Mouse (Mus musculus) stomach, postnatal 0 days (tissue): ENCODE data around the gene Dcxr. TPM values are rescaled to one million over a fixed set of nuclear protein-coding genes. Genes with fewer than 3 reads are reported as not detected.

Source experiments
- ATAC-seq: fragments of 200-750 bp; cut with Nextera tagmentation; 2 replicates; pipeline ENCODE4 v1.8.0; 2017; ENCODE audit not compliant: low FRiP score, low TSS enrichment
- DNase-seq: peaks from one replicate; pipeline ENCODE4 v3.0.0-alpha.2; 2016; ENCODE audit warnings: low spot score
- H3K27ac ChIP-seq: fragments of 300-500 bp; sonication (generic); replicated peaks from 2 replicates; pipeline ENCODE4 v1.5.1; 2014; ENCODE audit warnings: mild to moderate bottlenecking, control low read depth
- H3K27me3 ChIP-seq: fragments of 300-500 bp; sonication (generic); 2 replicates; pipeline ENCODE4 v1.6.1; 2014; ENCODE audit warnings: low read length; ENCODE audit not compliant: control insufficient read depth, insufficient read depth
- H3K36me3 ChIP-seq: fragments of 300-500 bp; sonication (generic); 2 replicates; pipeline ENCODE4 v1.6.1; 2014; ENCODE audit warnings: low read length, mixed read lengths; ENCODE audit not compliant: control insufficient read depth, insufficient read depth
- H3K4me1 ChIP-seq: fragments of 300-500 bp; sonication (generic); replicated peaks from 2 replicates; pipeline ENCODE4 v1.6.1; 2014; ENCODE audit warnings: antibody characterized with exemption; ENCODE audit not compliant: control insufficient read depth, insufficient read depth
- H3K4me2 ChIP-seq: fragments of 300-500 bp; sonication (generic); replicated peaks from 2 replicates; pipeline ENCODE4 v1.6.1; 2014; ENCODE audit warnings: low read depth, mild to moderate bottlenecking, control low read depth, moderate library complexity
- H3K4me3 ChIP-seq: fragments of 300-500 bp; sonication (generic); 2 replicates; pipeline ENCODE4 v1.5.1; 2014; ENCODE audit warnings: low read depth, low read length, control low read depth
- H3K9ac ChIP-seq: fragments of 300-500 bp; sonication (generic); 2 replicates; pipeline ENCODE4 v1.6.1; 2014; ENCODE audit warnings: mild to moderate bottlenecking, low read length, control low read depth, mixed read lengths
- H3K9me3 ChIP-seq: fragments of 300-500 bp; sonication (generic); 2 replicates; pipeline ENCODE4 v1.6.1; 2016; ENCODE audit warnings: low read length; ENCODE audit not compliant: control insufficient read depth
- CTCF ChIP-seq: IDR thresholded peaks from 2 replicates; pipeline ENCODE4 v1.5.1; 2016; ENCODE audit warnings: antibody characterized with exemption, low read depth, mild to moderate bottlenecking, moderate library complexity
- EP300 ChIP-seq: optimal IDR thresholded peaks from 2 replicates; pipeline ENCODE3; 2016; ENCODE audit warnings: antibody characterized with exemption
- WGBS: fragments of 180-500 bp; shearing (Covaris S2); extraction: QIAGEN DNeasy Blood & Tissue Kit; methylation state at CpG from one replicate; pipeline ENCODE4 v1.1.7; 2014; 5-methylcytosine and 5-hydroxymethylcytosine counted together
- polyA plus RNA-seq: library from polyadenylated mRNA; unstranded; fragments of >200 nt; fragmentation: Nextera tagmentation; extraction: Ambion mirVana; gene quantifications from 2 replicates; pipeline ENCODE4 v1.2.1, GENCODE M21; 2015

The Dcxr gene
- polyA plus RNA-seq, 1 experiment from 2014 or later: 56.3 TPM

DNA sequence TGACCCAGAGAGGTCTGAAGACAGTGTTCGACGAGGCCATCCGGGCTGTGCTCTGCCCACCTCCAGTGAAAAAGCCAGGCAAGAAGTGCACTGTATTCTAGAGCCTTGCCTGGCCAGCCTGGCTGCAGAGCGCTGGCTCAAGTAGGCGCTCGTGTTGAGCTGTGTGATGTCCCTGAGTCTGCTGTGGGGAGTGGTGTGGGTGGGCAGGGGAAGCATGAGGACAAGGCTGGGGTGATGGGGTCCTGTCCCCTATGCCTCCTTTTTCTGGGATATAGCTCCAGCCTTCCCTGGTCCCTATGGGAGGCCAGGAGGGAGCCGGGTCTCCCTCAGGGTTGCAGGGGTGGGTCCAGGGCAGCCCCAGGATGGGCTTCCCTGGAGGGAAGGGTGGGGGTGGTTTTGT is 3.6 kb downstream of the Dcxr start:
- WGBS: 84% methylated on average over 7 of the region's 7 CpGs
- TF ChIP-seq EP300: no peak
- TF ChIP-seq CTCF: no peak

DNA sequence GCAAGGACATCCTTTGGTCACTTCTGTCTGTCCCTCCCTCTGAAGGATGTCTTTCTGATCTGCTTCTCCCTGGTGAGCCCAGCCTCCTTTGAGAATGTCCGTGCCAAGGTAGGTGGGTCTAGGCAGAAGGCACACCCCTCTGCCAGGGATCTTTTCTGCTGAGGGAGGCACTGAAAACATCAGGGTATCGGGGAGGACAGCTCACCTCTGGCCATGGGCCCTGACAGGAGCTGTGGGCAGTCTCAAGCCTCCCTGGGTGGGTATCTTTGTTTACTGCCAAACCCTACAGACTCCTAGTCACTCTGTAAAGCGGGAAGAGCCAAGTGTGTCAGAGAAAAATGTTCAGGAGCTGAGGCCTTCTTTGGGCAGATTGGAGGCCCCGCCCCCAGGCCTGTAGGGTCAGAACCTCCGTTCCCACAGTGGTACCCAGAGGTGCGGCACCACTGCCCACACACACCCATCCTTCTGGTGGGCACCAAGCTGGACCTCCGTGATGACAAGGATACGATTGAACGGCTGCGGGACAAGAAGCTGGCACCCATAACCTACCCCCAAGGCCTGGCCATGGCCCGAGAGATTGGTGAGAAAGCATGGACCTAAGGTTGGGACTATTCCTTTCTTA is 4.2 kb downstream of the Dcxr start:
- no peaks in the 10 kb centered on the region for H3K27me3 ChIP-seq
- DNase-seq (peak; percentile 24), ATAC-seq (no peak)
- no peak overlapping the region for H3K9ac ChIP-seq
- H3K27ac ChIP-seq: no peak overlapping the region
- H3K4me2 ChIP-seq: no peak overlapping the region; the same call in 1 of the 2 replicates
- 78% methylated on average over 11 of the region's 11 CpGs for WGBS
- peaks cover 8% of the 10 kb centered on the region; the same call in 1 of the 2 replicates for H3K4me1 ChIP-seq
- H3K36me3 ChIP-seq: no peaks in the 10 kb centered on the region
- no peaks in the 10 kb centered on the region for H3K9me3 ChIP-seq
- no peak overlapping the region for H3K4me3 ChIP-seq
- no peak for TF ChIP-seq EP300
- no peak for TF ChIP-seq CTCF

More for the DNA sequence above, 3.6 kb downstream of the Dcxr start:
- ATAC-seq (no peak), DNase-seq (no peak)
- Histone ChIP-seq H3K4me2 (no peak overlapping the region), H3K27ac (no peak overlapping the region), H3K9ac (no peak overlapping the region), H3K4me3 (no peak overlapping the region), H3K36me3 (no peaks in the 10 kb centered on the region), H3K9me3 (no peaks in the 10 kb centered on the region), H3K27me3 (no peaks in the 10 kb centered on the region), H3K4me1 (peaks cover 8% of the 10 kb centered on the region; the same call in 1 of the 2 replicates)

DNA sequence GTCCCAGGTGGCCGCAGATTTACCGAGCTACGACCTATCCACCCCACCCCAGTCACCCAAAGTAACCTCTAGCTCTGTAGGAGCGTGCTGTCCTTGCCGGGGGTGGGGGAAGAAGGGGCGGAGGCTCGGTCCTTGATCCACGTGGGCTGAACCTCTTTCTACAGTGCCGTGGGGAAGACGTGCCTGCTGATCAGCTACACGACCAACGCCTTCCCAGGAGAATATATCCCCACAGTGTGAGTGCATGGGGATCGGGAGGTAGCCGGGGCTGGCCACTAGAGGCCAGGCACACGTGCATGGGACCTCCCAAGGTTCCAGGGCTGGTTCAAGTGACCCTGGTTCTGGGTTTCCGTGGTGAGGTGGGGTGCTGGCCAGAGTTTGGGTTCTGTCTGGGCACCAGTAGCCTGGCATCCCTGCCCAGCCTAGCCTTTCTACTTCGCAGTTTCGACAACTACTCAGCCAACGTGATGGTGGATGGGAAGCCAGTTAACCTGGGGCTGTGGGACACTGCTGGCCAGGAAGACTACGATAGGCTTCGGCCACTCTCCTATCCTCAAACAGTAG is 4.9 kb downstream of the Dcxr start:
- Histone ChIP-seq H3K9ac (peak overlapping the region; percentile 67; the same call in 1 of the 2 replicates), H3K9me3 (no peaks in the 10 kb centered on the region), H3K4me2 (peak overlapping the region; percentile 96), H3K4me1 (peaks cover 8% of the 10 kb centered on the region; the same call in 1 of the 2 replicates), H3K27me3 (no peaks in the 10 kb centered on the region), H3K36me3 (0 out of 2 replicates have a peak, but pooled peaks cover 6% of the 10 kb centered on the region), H3K4me3 (peak overlapping the region; percentile 54), H3K27ac (no peak overlapping the region)
- peak; percentile 6; the same call in 1 of the 2 replicates for ATAC-seq
- no peak for DNase-seq
- 21% methylated on average over 21 of the region's 21 CpGs for WGBS
- TF ChIP-seq CTCF (0 out of 2 replicates have a peak, but pooled peaks have one; percentile 25), EP300 (no peak)

DNA sequence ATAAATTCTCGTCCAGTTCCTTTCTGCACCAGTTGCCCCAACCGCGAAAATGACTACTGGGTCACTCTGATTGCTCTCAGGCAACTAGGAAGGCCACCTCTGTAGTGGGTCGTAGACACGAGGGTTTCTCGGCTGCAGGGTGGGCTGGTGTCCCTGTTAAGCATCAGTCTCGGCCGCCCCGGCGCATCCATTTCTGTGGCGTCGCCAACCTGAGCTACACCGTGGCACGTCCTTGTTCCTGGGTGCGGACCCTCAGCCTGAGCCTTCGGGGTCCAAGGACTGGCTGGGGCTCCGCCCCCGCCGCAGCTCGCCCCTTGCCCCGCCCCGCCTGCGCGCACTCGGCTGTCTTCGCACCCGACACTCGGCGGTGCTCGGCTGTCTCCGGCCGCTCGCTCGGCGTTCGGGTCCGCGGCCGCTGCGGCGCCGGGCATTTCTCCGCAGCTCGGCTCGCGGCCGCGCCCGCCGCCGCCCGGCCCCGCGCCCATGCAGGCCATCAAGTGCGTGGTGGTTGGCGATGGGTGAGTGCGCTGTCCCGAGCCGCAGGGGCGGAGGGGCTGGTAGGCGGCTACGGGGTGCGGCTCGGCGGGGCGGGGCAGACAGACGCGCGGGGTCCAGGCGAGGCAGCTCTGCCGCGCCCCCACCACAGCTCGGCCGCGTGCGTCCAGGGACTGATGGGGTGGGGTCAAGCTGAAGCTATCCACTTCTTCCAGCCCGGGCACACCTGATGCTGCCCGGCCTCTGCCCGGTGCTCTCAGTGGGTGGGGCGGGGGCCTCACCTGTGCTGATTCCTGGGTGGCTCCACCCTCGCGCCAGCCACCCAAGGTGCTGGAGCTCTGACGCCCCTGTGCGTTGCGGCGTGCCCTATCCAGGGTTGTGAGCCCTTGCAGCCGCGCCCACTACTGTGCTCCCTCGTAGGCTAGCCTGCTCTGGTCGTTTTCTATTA is 5.7 kb downstream of the Dcxr start, which contains the start of gene Rac3:
TSS of gene Rac3 (plus strand) at position 347 of the 943 bp plus-strand sequence.
- Histone ChIP-seq H3K9ac (peak within 1 kb of the TSS; percentile 67), H3K4me2 (peak within 1 kb of the TSS; percentile 96), H3K4me1 (peaks cover 5% of the 10 kb centered on the region; the same call in 1 of the 2 replicates), H3K36me3 (peaks cover 8% of the 10 kb centered on the region; the same call in 1 of the 2 replicates), H3K4me3 (peak within 1 kb of the TSS; percentile 54), H3K27me3 (no peaks in the 10 kb centered on the region), H3K9me3 (no peaks in the 10 kb centered on the region), H3K27ac (peak within 1 kb of the TSS; percentile 61)
- ATAC-seq (peak; percentile 78), DNase-seq (peak; percentile 85)
- under 1% methylated on average over 79 of the region's 90 CpGs for WGBS
- TF ChIP-seq CTCF: no peak

DNA sequence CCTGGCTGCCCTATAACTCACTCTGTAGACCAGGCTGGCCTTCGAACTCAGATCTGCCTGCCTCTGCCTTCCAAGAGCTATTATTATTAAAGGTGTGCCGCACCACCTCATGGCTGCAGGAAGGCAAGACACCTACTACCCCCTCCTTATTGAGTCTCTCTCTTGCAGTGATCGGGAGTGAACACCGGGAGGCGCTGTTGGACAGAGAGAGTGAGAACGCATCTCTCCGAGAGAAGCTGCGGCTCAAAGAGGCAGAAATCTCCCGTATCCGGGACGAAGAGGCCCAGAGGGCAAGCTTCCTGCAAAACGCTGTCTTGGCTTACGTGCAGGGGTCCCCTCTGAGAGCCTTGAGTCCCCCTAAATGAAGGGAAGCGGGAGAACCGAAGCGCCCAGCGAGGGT is 6.6 kb downstream of the Dcxr start:
- WGBS: 13% methylated on average over 17 of the region's 17 CpGs
- ATAC-seq: peak; percentile 48

More for the DNA sequence above, 6.6 kb downstream of the Dcxr start:
- Histone ChIP-seq H3K27ac (peak overlapping the region; percentile 61), H3K4me2 (peak overlapping the region; percentile 96), H3K27me3 (no peaks in the 10 kb centered on the region), H3K4me3 (peak overlapping the region; percentile 54; the same call in 1 of the 2 replicates), H3K9ac (peak overlapping the region; percentile 67; the same call in 1 of the 2 replicates), H3K36me3 (peaks cover 8% of the 10 kb centered on the region; the same call in 1 of the 2 replicates), H3K4me1 (peaks cover 5% of the 10 kb centered on the region; the same call in 1 of the 2 replicates), H3K9me3 (no peaks in the 10 kb centered on the region)
- TF ChIP-seq EP300 (no peak), CTCF (peak; percentile 97)
- DNase-seq: peak; percentile 96
